Mouse (Mus musculus) cerebellum, adult 11 months (tissue): ENCODE measurements around the gene Gm14190.
"Not testable (repeated sequence)": the region's sequence is repeated elsewhere in the genome, so short reads cannot be mapped to it uniquely, and the experiment has no call there.

Source experiments
- DNase-seq: peaks from one replicate; pipeline ENCODE4 v3.0.0; 2022

Gene Gm14190

DNA sequence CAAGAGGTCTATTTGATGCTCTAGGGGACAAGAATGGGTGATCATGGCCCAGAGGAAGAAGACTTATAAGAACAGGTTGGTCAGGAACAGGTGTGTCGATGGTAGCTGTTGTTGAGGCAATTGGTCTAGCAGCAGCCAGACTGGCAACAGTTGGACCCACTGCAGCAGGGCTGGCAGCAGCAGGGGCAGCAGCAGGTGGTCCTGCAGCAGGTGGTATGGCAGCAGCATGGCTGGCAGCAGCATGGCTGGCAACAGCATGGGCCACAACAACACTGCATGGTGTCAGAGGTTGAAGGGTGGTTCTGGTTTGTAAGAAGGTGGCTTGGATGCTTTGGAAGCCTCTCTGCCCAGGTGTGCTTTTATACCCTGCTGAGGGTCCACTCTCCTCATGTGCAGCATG, at the start of gene Gm14190:
Gene Gm14190 (minus strand): TSS at position 278 of the 400 bp plus-strand sequence.
- no peak for DNase-seq

DNA sequence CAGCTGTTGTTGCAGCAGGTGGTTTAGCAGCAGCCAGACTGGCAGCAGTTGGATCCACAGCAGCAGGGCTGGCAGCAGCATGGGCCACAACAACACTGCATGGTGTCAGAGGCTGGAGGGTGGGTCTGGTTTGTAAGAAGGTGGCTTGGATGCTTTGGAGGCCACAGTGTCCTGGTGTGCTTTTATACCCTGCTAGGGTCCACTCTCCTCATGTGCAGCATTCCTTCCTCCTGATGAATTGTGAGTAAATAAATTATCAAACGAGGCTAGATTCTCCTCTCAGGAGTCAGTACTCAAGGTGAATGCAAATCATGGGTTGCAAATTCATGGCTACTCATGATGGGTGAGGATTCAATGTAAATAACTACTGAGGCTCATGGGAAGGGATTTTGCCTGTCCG, 43.6 kb upstream of the Gm14190 start, which contains the start of gene Gm14180:
Gene Gm14180 (minus strand): TSS at position 101 of the 400 bp plus-strand sequence.
- no peak for DNase-seq

DNA sequence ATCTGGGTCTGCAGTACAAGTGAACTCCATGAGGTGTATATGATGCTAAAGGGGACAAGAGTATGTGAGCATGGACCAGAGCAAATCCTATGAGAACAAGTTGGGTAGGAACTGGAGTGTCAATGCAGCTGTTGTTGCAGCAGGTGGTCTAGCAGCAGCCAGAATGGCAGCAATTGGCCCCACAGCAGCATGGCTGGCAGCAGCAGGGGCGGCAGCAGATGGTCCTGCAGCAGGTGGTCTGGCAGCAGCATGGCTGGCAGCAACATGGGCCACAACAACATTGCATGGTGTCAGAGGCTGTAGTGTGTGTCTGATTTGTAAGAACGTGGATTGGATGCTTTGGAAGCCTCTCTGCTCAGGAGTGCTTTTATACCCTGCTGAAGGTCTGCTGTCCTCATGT, 33.5 kb upstream of the Gm14190 start:
- peak; percentile 2 for DNase-seq

DNA sequence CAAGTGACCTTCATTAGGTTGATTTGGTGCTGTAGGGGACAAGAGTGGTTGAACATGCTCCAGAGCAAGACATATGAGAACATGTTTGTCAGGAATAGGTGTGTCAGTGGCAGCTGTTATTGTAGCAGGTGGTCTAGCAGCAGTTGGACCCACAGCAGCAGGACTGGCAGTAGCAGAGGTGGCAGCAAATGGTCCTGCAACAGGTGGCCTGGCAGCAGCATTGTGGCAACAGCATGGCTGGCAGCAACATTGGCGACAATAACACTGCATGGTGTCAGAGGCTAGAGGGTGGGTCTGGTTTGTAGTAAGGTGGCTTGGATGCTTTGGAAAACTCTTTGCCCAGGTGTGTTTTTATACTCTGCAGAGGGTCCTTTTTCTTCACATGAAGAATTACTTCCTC, 28.2 kb upstream of the Gm14190 start:
- DNase-seq: no peak

DNA sequence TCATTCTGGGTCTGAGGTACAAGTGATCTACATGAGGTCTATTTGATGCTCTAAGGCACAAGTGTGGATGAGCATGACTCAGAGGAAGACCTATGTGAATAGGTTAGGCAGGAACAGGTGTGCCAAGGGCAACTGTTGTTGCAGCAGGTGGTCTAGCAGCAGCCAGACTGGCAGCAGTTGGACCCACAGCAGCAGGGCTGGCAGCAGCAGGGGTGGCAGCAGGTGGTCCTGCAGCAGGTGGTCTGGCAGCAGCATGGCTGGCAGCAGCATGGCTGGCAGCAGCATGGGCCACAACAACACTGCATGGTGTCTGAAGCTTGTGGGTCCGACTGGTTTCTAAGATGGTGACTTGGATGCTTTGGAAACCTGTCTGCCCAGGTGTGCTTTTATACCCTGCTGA, 5.3 kb downstream of the Gm14190 start:
- DNase-seq: not testable (repeated sequence)

DNA sequence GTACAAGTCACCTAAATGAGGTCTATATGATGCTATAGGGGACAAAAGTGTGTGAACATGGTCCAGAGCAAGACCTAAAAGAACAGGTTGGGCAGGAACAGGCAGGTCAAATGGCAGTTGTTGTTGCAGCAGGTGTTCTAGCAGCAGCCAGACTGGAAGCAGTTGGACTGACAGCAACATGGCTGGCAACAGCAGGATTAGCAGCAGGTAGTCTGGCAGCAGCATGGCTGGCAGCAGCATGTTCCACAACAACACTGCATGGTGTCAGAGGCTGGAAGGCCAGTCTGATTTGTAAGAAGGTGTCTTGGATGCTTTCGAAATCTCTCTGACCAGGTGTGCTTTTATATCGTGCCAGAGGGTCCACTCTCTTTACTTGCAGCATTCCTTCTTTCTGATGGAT, 7.1 kb downstream of the Gm14190 start:
- DNase-seq: no peak

DNA sequence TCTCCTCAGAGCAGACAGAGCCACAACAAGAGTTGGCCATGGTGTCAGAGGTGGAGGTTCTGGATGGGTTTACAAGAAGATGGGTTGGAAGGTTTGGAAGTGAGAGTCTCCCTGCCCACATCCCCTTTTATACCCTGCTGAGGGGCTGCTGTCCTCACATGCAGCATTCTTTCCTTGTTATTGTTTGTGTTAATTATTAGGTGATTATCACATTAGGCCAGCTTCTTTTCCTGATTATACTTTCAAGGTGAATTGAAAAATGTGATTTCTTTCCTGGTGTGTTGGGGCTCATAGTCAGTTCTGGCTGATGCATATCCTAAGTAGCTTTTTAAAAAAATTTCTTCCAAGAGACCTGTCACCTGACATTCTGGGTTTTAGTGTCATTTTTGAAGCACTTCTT, 24.7 kb downstream of the Gm14190 start, which contains the start of gene Krtap4-6:
Gene Krtap4-6 (minus strand): TSS at position 101 of the 400 bp plus-strand sequence.
- DNase-seq: no peak

DNA sequence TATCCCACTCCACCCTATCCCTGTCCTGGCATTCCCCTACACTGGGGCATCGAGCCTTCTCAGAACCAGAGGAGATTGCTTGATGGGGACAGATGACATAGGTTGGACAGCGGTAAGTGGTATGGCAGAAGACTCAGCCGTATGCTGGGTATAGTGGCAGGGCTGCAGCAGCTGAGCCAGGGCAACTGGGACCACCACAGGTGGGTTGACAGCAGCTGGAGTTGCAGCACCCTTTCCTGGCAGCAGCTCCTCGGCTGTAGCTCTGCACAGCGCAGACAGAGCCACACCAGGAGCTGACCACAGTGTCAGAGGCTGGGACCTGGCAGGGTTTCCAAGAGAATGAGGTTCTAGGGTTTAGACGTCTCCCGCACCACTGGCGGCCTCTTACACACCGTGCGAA, 27.7 kb downstream of the Gm14190 start:
- no peak for DNase-seq

DNA sequence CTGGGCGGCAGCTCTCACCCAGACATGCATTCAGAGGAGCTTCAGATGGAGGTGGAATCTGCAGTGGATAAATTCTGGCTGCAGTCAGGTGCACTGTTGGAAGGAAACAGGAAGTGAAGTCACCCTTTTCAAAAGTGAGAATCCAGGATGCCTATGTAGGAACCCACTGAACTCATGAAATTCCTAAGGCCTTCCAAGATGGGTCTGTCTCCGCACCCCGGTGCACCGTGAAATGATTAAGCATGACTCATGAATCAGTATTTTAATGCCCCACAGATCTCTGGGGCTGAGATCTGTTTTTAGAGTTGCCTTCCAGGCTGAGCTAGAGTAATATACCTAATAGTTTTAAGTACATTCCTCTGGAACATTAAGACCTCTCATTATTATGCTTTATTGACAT, 31.3 kb downstream of the Gm14190 start:
- DNase-seq: no peak

DNA sequence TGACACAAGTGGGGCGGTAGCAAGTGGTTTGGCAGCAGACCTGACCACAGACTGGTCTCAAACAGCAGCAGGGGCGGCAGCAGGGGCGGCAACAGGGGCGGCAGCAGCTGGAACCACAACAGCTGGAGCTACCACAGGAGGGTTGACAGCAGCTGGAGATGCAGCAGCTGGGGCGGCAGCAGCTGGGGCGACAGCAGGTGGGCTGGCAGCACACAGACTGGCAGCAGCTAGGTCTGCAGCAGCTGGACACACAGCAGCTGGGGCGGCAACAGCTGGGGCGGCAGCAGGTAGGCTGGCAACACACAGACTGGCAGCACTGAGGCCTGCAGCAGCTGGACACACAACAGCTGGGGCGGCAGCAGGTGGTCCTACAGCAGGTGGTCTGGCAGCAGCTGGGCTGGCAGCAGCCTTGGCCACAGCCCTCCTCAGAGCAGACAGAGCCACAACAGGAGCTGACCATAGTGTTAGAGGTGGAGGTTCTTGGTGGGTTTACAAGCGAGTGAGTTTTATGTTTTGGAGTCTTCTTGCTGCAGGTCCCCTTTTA, 32.0 kb downstream of the Gm14190 start, which contains the start of gene Gm11563:
Gene Gm11563 (minus strand): TSS at position 494 of the 544 bp plus-strand sequence.
- DNase-seq: not testable (repeated sequence)

DNA sequence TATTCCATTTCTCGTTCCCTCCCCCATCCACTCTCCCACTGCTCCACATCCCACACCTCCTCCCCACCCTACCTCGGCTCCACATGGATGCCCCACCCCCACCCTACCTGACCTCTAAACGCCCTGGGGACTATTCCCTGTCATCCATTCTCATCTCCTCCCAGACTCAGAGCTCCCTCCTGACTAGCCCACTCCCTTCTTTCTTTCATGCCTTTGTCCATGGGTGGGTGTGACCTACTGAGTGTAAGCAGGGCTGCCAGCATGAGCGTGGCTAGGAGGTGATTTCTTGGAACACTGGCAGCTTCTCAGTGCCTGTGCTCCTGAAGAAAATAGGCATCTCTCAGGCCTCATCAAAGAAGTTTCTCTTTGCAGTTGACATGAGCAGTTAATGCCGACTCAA, 33.5 kb downstream of the Gm14190 start:
- DNase-seq: no peak

DNA sequence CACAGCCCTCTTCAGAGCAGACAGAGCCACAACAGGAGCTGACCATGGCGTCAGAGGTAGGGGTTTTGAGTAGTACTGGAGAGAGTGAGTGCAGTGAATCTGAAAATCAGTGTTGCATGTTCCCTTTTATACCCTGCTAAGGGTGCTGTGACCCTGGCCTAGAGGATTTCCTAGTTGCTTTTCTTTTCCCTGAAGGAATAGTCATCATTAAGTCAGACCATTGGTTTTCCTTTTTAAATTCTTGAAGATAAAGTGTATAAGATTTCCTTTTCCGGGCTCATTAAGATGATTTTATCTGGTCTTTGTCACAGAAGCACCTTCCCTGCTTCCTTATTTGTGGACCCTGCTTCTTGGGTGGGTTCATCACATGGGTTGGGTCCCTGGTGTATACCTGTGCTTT, 40.4 kb downstream of the Gm14190 start, which contains the start of gene Gm11555:
Gene Gm11555 (minus strand): TSS at position 101 of the 400 bp plus-strand sequence.
- no peak for DNase-seq

DNA sequence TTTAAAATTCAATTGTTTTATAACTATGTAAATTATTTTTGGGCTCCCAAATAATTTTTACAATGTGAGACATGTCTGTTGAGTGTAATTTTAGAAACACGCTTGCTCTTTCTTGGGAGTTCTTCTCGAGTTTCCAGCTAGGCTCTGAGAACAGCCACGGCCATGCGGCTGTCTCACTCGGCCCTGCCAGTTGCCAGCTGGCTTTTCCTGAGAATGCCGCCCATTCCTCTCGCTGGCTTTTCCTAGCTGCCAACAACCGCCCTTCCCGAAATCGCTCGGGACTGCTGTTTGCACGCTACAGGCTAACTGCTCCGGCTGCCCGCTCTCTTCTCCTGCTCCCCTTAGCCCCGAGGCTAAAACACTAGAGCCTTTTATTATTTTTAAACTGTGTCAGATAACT, 44.1 kb downstream of the Gm14190 start:
- DNase-seq: no peak

DNA sequence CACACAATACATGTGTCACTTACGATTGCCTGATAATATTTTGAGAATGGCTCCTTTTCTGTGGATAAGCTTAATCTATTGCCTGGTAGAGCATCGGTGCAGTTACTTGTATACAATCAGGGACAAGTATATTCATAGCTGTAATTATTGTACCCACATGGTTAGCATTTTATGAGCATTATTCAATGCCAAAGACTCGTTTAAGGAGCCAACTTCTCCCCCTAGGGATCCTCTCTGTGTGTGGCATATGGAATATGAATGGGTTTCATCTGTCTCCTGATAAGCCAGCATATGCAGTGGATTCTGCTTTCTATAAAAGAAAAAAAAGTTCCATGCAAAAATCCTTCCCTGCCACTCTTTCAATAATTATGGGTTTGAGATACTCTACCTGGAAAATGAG, 46.2 kb downstream of the Gm14190 start:
- DNase-seq: no peak

DNA sequence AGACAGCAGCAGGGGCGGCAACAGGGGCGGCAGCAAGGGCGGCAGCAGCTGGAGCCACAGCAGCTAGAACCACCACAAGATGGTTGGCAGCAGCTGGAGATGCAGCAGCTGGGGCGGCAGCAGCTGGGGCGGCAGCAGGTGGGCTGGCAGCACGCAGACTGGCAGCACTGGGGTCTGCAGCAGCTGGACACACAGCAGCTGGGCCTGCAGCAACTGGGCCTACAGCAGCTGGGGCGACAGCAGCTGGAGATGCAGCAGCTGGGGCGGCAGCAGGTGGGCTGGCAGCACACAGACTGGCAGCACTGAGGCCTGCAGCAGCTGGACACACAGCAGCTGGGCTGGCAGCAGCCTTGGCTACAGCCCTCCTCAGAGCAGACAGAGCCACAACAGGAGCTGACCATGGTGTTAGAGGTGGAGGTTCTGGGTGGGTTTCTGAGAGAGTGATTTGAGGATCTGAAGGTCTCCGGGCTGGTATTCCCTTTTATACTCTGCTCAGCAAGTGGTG, 46.9 kb downstream of the Gm14190 start, which contains the start of gene Krtap4-7:
Gene Krtap4-7 (minus strand): TSS at position 455 of the 505 bp plus-strand sequence.
- DNase-seq: not testable (repeated sequence)

DNA sequence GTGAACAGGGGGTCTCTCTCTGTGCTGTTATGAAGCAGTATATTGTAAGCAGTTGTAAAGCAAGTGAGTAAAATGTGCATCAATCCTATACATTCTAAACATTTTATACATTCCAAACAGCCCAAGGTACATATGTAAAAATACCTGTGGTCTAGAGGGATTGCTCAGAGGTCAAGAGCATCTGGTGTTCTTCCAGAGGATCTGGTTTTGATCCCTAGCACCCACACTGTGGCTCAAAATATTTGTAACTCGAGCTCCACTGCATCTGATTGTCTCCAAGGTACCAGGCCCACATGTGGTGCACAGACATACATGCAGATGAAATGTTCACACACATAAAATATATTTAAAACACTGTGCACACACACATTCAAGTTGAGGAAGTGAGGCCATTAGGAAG, 49.6 kb downstream of the Gm14190 start:
- DNase-seq: no peak
